Mouse (Mus musculus) testis, postnatal 14 days (tissue): ENCODE measurements around the gene Icos.

ENCODE experiments used
- DNase-seq: peaks from one replicate; pipeline ENCODE4 v3.0.0; 2021; ENCODE audit warnings: low spot score

The Icos gene

GRCm38 (mm10) chr1:60977641-60978040 lies at the start of gene Icos:
Gene Icos, plus strand, starts transcription at chr1:60977927.
- no peak for DNase-seq

- no peak for DNase-seq
Measured at GRCm38 (mm10) chr1:60929036-60929435, 48.7 kb upstream of the Icos start.

DNA sequence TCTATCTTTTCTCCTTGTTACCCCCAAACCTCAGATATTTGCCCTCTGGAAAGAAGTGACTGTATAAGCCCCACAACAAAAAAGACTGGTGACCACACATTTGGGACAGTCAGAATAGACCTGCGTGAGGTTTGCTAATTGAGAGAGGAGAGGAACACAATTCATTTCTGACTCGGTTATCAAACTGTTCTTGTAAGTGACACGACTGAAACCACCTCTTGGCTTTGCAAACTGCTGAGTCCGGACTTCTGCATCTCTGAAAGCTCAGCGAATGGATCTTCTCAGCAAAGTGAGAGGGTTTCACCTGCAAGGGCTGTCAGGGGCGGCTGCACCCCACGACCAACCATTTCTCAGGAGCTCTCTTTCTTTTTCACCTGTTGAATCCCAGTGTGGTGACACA lies 47.3 kb upstream of the Icos start:
- DNase-seq, result no peak

GRCm38 (mm10) chr1:60935968-60936581 lies 41.7 kb upstream of the Icos start:
- DNase-seq, result no peak

- DNase-seq, result no peak
Measured at GRCm38 (mm10) chr1:60936963-60937711, 40.6 kb upstream of the Icos start.

GRCm38 (mm10) chr1:60938256-60938655 lies 39.5 kb upstream of the Icos start:
- no peak for DNase-seq

DNA sequence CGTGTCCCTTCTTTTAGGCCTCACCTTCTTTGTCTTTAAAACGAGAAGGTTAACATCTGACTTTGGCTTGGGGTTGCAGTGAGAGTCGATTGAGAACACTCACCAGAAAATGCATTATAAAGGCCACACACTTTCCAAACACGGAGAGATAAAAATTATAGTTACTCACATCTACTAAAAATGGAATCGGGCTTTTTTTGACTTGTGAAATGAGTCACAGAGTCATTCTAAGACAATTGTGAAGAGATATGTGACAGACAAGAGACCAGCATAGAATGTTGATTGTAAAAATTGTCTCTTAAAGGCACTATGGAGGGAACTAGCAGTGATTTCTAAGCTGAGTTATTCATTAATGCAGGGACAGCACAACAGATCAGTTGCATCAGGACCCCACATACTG lies 38.8 kb upstream of the Icos start:
- no peak for DNase-seq

DNA sequence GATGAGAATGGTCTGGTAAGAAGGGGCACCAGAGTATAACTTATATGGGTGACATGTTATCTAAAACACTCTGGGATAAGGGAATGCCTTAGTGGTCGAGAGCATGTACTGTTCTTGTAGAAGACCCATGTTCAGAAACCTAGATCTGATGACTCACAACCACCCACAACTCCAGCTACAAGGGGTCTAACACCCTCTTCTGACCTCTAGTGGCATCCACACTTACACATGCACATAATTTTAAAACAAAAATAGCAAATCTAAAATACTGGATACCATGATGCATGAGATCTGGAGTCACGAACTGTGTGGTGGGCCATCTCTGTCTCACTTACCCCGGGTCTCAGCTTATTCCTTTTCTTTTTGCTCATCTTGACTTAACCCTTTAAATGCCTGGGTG lies 37.7 kb upstream of the Icos start:
- DNase-seq, result no peak

DNA sequence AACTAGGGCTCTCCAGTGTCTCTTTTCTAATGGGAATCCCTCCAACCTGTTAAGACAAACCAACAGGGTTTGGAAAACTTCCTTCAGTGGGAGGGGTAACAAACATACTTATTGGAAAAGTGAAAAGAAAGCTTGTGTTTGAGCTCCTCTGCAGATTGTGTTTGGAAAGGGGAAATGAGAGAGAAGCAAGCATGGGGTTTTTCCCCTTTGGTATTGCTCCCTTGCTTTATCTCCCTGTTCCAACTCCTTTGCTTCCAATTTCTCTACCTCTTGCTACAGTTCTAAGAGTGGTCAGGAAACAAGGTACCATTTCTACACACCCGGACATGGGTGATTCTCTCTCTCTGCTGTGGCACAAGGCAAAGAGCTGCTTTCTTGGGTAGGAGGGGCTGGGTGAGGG lies 37.1 kb upstream of the Icos start:
- no peak for DNase-seq

DNA sequence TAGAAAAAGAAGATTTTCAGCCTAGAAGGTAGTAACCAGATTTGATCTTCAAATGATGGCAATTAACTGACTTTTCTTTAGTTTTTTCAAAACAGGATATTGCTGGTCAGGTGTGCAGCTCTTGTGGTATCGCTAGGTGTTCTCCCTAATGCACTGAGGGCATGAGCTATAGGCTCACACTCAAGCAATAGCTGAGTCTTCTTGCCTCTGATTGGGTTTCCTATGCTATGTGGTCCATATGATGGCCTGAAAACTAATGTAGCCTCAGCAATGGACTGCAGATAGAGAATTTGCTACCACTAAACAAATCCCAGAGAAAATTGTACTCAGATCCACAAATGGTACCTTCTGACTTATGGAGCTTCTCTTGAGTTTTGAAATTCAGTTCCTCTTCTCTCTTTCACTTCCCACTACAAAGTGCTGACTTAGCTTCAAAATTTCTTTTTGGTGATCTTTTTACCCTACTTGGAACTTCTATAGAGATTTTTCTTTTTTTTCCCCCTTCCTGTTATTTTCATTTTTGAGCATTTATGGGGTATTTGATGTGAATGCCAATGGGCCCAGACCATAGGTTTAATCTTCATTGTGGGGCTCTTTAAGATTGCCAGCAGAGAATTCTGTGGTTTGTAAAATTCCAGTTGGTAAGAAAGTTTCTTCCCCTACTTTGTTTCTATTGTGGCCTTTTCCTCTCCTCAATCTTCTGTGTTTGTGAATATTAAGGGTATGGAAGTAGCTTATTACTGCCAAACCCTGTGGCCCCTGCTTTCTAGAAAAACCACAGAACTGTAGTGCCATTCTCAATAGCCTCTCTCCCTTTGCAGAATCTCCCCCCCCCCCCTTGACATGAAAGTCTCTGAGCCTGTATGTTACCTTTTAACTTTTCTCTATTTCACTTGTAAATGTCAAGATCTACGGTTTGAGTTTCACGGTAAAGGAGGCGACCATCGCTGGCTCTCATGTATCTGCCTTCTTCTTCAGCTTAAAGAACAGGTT lies 36.4 kb upstream of the Icos start:
- no peak for DNase-seq

DNA sequence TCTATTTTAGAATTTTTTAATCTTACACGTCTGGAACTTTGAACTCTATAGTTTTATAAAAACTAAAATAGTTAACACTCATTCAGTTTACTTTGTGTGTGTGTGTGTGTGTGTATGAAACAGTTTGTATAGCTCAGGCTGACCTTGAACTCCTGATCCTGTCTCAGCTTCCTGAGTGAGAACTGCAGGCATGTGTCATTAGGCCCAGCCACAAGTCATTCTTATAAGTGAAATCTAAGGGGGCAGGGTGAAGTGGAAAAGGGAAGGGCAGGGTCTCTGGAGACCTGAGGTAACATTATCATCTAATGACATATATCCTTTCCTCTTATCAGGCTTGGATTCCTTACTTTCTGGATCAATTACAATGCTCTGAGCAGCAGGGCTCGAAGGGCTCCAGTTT lies 34.8 kb upstream of the Icos start:
- DNase-seq, result no peak

- DNase-seq, result no peak
Measured at GRCm38 (mm10) chr1:60945633-60946401, 31.9 kb upstream of the Icos start.

DNA sequence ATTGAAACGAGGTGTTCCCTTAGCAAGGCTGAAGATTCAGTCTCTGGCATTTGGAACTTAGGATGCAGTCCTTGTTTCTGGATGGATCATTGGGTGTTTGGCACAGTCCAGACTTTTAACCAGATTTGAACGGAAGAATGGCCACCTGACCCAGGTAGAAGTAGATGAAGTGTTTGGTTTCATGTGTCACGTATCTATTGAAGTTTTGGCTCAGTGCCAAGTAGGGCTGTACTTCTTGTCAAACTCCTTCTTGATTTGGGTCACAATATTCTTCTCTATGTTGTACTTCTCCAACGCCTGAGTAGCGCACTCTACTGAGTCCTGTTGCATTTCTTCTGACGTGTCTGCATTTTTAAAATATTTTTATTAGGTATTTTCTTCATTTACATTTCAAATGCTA lies 29.6 kb upstream of the Icos start:
- DNase-seq, result no peak

- no peak for DNase-seq
Measured at GRCm38 (mm10) chr1:60952958-60953357, 24.8 kb upstream of the Icos start.

- no peak for DNase-seq
Measured at GRCm38 (mm10) chr1:60953686-60954085, 24.0 kb upstream of the Icos start.

DNA sequence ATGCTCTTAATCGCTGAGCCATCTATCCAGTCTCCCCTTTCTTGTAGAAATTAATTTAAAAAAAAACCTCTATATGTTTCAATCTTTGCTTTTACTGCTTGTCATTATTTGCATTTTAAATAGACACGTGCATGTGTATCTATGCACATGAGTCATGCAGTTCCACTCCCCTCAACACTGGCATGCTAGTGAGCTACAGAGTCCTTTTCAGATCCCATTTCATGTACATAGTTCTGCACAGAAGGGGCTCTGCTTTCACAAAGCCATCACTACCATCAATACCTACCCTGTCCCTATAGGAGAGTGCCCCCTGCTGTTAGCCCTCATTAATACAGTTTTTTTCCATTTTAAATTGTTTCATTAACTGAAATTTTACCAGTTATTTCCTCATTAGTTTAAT lies 23.0 kb upstream of the Icos start:
- no peak for DNase-seq

GRCm38 (mm10) chr1:60955186-60955585 lies 22.5 kb upstream of the Icos start:
- DNase-seq, result no peak

- DNase-seq, result no peak
Measured at GRCm38 (mm10) chr1:60956196-60956595, 21.5 kb upstream of the Icos start.

DNA sequence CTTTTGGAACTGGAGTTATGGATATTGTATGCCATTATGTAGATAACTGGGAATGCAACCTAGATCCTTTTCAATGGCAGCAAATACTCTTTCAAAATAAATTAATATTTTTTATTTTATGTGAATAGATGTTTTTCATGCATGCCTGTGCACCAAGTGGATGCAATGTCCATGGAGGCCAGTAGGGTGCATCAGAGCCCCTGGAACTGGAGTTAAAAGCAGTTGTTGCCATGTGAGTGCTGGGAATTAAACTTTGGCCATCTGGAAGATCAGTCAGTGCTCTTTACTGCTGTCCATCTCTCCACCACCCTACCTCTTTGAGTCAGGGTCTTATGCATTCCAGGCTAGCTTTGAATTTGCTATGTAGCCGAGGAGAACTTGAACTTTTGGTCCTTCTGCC lies 19.4 kb upstream of the Icos start:
- no peak for DNase-seq

- no peak for DNase-seq
Measured at GRCm38 (mm10) chr1:60959246-60959645, 18.5 kb upstream of the Icos start.

DNA sequence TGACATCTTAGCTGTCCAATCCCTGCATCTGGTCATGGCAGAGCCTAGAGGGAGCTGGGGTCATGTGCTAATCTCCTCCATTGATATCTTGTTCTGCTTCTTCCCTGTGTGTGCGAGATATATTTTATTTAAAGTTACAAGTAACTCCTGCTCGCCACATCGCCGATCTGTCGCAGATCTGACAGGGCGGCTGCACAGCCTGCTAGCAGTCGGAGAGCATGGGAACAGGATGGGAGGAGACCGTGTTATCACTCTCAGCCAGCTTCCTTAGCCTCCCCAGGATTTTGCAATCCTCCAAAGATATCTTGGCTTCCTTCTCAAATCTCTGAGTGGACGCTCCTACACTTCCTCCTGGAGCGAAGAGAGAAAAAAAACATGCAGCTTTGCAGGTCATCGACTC lies 17.3 kb upstream of the Icos start:
- peak; percentile 32 for DNase-seq

DNA sequence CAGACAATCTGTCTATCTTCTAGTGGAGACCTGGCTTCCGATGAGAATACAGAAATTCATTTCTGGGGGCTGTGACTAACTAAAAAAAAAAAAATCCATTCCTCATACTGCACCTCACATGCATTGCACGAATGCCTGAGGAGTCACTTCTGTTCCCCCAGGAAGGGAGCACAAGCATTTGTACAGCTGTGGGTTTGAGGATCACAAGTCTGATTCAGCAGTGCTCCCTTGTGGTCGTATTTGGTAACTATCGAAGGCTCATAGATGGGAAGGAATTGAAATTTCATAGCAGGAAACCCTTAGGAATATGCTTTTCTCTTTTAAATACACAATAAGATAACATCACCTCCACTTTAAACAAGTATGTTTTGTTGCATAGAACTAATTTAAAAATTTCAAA lies 16.6 kb upstream of the Icos start:
- peak; percentile 41 for DNase-seq
